ENCODE assay signal across 19 mouse cellular contexts in genomic region chr14:73470593-73470992, GRCm38 (mm10). TPM values are rescaled to one million over a fixed set of nuclear protein-coding genes. Genes with fewer than 3 reads are reported as not detected.
DNase-seq lines count a peak whose midpoint lies in the region; ATAC-seq and TF ChIP-seq lines count a peak whose summit lies in the region.
"Had no signal": no experiment of that assay in that cellular context is flagged by ENCODE, and none has a peak within 500 bp of the region (broad histone marks: within the 10 kb centered on the region; RNA-seq: fewer than 3 reads in every experiment).

No protein-coding gene starts in this region.

- H3K27me3 ChIP-seq in CH12.LX (replicated peaks), result no peaks in the 10 kb centered on the region
- no peaks in the 10 kb centered on the region for H3K27me3 ChIP-seq in lung, embryonic 14.5 days (ENCODE audit: insufficient read depth, low read length)
- H3K27me3 ChIP-seq: limb, embryonic 12.5 days; megakaryocyte, embryonic 14.5 days; Patski had no signal

- DNase-seq in layer of hippocampus, adult 2 months (ENCODE audit: low spot score in 2 of 2), result no peak
- DNase-seq in layer of hippocampus, adult 9-11 months, result no peak
- peak; percentile 35 for DNase-seq in CH12.LX (ENCODE audit: extremely low read depth)
- DNase-seq in lung, embryonic 14.5 days, result peak; percentile 35
- DNase-seq in lung, postnatal 4 days, result peak; percentile 14 to 43
- DNase-seq in cerebellum, postnatal 4 days (ENCODE audit: low spot score in 2 of 2), result no peak
- no peak for DNase-seq in left cerebral cortex, adult 11 months (ENCODE audit: low spot score)
- no peak for DNase-seq in adrenal gland, adult 2 months
- DNase-seq: B cell, adult 2 months; cerebellum, postnatal 10 days; gastrocnemius, postnatal 36 days; kidney, adult 9 months; kidney, postnatal 4 days; spleen, adult 18-20 months had no signal

- no peaks in the 10 kb centered on the region for H3K36me3 ChIP-seq in CH12.LX (replicated peaks in 1 of 2; ENCODE audit: control insufficient read depth in 1 of 2, insufficient read depth in 1 of 2, low read length in 1 of 2)
- no peaks in the 10 kb centered on the region for H3K36me3 ChIP-seq in lung, embryonic 14.5 days (ENCODE audit: insufficient read depth)
- H3K36me3 ChIP-seq: limb, embryonic 12.5 days had no signal

- in situ Hi-C loops in CH12.LX (cut with MboI; ENCODE audit: low pct_ligation_motif_present, low pct_unique_long_range_greater_than_20kb, low sequenced_read_pairs), result no loop called here

- H3K4me1 ChIP-seq in CH12.LX (ENCODE audit: control insufficient read depth in 1 of 2, insufficient read depth in 2 of 2), result peaks cover 6 to 27% of the 10 kb centered on the region in 2 experiments
- peaks cover 6% of the 10 kb centered on the region; the same call in 1 of the 2 replicates for H3K4me1 ChIP-seq in lung, embryonic 14.5 days (ENCODE audit: insufficient read depth)

- TF ChIP-seq CTCF in layer of hippocampus, adult 2 months (conservative IDR thresholded peaks at IDR 0.05), result no peak
- no peak for TF ChIP-seq CTCF in CH12.LX (conservative IDR thresholded peaks at IDR 0.05 in 1 of 2, IDR thresholded peaks at IDR 0.05 in 1 of 2; ENCODE audit: low read depth in 2 of 2, low read length in 2 of 2)
- TF ChIP-seq CTCF in lung, embryonic 14.5 days (IDR thresholded peaks at IDR 0.05; ENCODE audit: low read depth), result no peak

- no peak overlapping the region for H3K4me3 ChIP-seq in layer of hippocampus, adult 2 months
- H3K4me3 ChIP-seq in CH12.LX (replicated peaks in 1 of 3; ENCODE audit: low read depth in 2 of 3, low read length in 2 of 3, poor library complexity in 1 of 3), result no peak overlapping the region
- H3K4me3 ChIP-seq in lung, embryonic 14.5 days (ENCODE audit: low read depth, low read length), result no peak overlapping the region
- H3K4me3 ChIP-seq: erythroblast, embryonic 14.5 days; limb, embryonic 12.5 days; megakaryocyte, embryonic 14.5 days had no signal

- TF ChIP-seq RAD21 in CH12.LX (IDR thresholded peaks at IDR 0.05; ENCODE audit: low read depth, low read length), result no peak

- H3K27ac ChIP-seq in layer of hippocampus, adult 2 months, result peak overlapping the region; percentile 67; the same call in 1 of the 2 replicates
- H3K27ac ChIP-seq in CH12.LX (ENCODE audit: insufficient read depth, low read depth), result no peak overlapping the region
- H3K27ac ChIP-seq in lung, embryonic 14.5 days (ENCODE audit: low read depth), result 0 out of 2 replicates have a peak overlapping the region, but pooled peaks have one; percentile 18
- H3K27ac ChIP-seq: limb, embryonic 12.5 days; liver, embryonic 14.5 days had no signal

- H3K9me3 ChIP-seq in CH12.LX (replicated peaks; ENCODE audit: low read length), result no peaks in the 10 kb centered on the region
- no peaks in the 10 kb centered on the region for H3K9me3 ChIP-seq in lung, embryonic 14.5 days (ENCODE audit: low read depth, low read length)
- H3K9me3 ChIP-seq: limb, embryonic 12.5 days; megakaryocyte, embryonic 14.5 days had no signal

- dilution Hi-C loops in CH12.LX (cut with MboI; ENCODE audit: extremely low pct_ligation_motif_present, extremely low pct_unique_long_range_greater_than_20kb, low sequenced_read_pairs), result no loop called here

- no peak for TF ChIP-seq POLR2A in CH12.LX (IDR thresholded peaks at IDR 0.05; ENCODE audit: low read depth, low read length)

- H3K79me2 ChIP-seq in CH12.LX (replicated peaks; ENCODE audit: control insufficient read depth, extremely low read depth, insufficient read depth, poor library complexity, severe bottlenecking), result no peaks in the 10 kb centered on the region

- 0 out of 2 replicates have a peak overlapping the region, but pooled peaks have one; percentile 8 for H3K4me2 ChIP-seq in CH12.LX (ENCODE audit: insufficient read depth, low read depth, poor library complexity, severe bottlenecking)
- no peak overlapping the region for H3K4me2 ChIP-seq in lung, embryonic 14.5 days
- H3K4me2 ChIP-seq: limb, embryonic 12.5 days had no signal

- WGBS in lung, embryonic 14.5 days, result 49% methylated on average over 8 of the region's 8 CpGs

- ATAC-seq in lung, embryonic 14.5 days (ENCODE audit: insufficient read depth), result peak; percentile 58
- ATAC-seq: Patski had no signal

- no peak overlapping the region for H3K9ac ChIP-seq in CH12.LX (ENCODE audit: insufficient read depth, low read depth)
- H3K9ac ChIP-seq in lung, embryonic 14.5 days, result no peak overlapping the region
- H3K9ac ChIP-seq: limb, embryonic 12.5 days; liver, embryonic 14.5 days had no signal

- TF ChIP-seq EP300 in CH12.LX (IDR thresholded peaks at IDR 0.05; ENCODE audit: low read length), result no peak

TF ChIP-seq in CH12.LX, 34 proteins besides CTCF, POLR2A, EP300 and RAD21:
- TF ChIP-seq NELFE (IDR thresholded peaks at IDR 0.05; ENCODE audit: low read depth, low read length), result no peak
TF ChIP-seq in CH12.LX: peak in this region for 0.

RNA-seq across cellular contexts. Expression of gene Med4, which starts 39.2 kb away (rescaled TPM):
- 10 to 100 TPM; 31.7 to 35.4 TPM for total RNA-seq in layer of hippocampus, adult 2 months (2021)
- total RNA-seq in CH12.LX (2012; rRNA removed) (45.6 and 53.2 TPM in 2 replicates), CH12.LX (2014; rRNA removed) (61.5 and 65.8 TPM in 2 replicates)
- 60.7 and 75.7 TPM in 2 replicates for polyA plus RNA-seq in CH12.LX (2012; ENCODE audit: insufficient read length, low read depth)
- polyA plus RNA-seq in lung, embryonic 14.5 days (2014; fragmentation: Nextera tagmentation; extraction: Ambion mirVana), result 91.8 and 97.9 TPM in 2 replicates
- total RNA-seq in adrenal gland, adult 2 months (2021), result 10 to 100 TPM; 21.6 to 22.5 TPM
- polyA plus RNA-seq in adrenal gland, adult 2 months (2012; rRNA removed), result 3.5 and 4.1 TPM in 2 replicates

RNA-seq across cellular contexts. Expression of gene Sucla2, which starts 54.5 kb away (rescaled TPM):
- 100 to 1,000 TPM; 151 to 152 TPM for total RNA-seq in layer of hippocampus, adult 2 months (2021)
- 51.9 and 58.5 TPM in 2 replicates for total RNA-seq in CH12.LX (2012; rRNA removed)
- 98.4 and 109 TPM in 2 replicates for total RNA-seq in CH12.LX (2014; rRNA removed)
- polyA plus RNA-seq in CH12.LX (2012; ENCODE audit: insufficient read length, low read depth), result 60.3 and 79.3 TPM in 2 replicates
- polyA plus RNA-seq in lung, embryonic 14.5 days (2014; fragmentation: Nextera tagmentation; extraction: Ambion mirVana), result 102 and 112 TPM in 2 replicates
- 100 to 1,000 TPM; 303 to 488 TPM for total RNA-seq in adrenal gland, adult 2 months (2021)
- polyA plus RNA-seq in adrenal gland, adult 2 months (2012; rRNA removed), result 25.6 and 34.3 TPM in 2 replicates

Comparison
In these comparisons a context has a peak if more than half of its experiments do, and no peak if none do; other contexts are left out.
1. DNase-seq: peak in CH12.LX (single experiment), lung, embryonic 14.5 days (single experiment) and lung, postnatal 4 days (2 of 2); none in layer of hippocampus, adult 2 months (0 of 2), layer of hippocampus, adult 9-11 months (single experiment), cerebellum, postnatal 4 days (0 of 2), left cerebral cortex, adult 11 months (single experiment) and adrenal gland, adult 2 months (single experiment).